Mouse (Mus musculus): ENCODE data around the gene Olfr735. TPM values are rescaled to one million over a fixed set of nuclear protein-coding genes. Genes with fewer than 3 reads are reported as not detected.

Gene Olfr735
- polyA plus RNA-seq (2012; fragmentation: generic; extraction: Trizol), result not detected
- long read RNA-seq, experiment 1, result 0 reads
- long read RNA-seq, experiment 2, result 0 reads

GRCm38 (mm10) chr14:50348796-50349195 is at the start of gene Olfr735:
Gene Olfr735 (minus strand): TSS chr14:50348872.
- H3K79me3 ChIP-seq (ENCODE audit: low read depth), result no peaks in the 10 kb centered on the region
- no peaks in the 10 kb centered on the region for H3K79me2 ChIP-seq (ENCODE audit: control insufficient read depth, insufficient read depth)
- no peak for TF ChIP-seq USF1 (IDR thresholded peaks at IDR 0.05; ENCODE audit: low read depth)
- H3K4me3 ChIP-seq (ENCODE audit: insufficient read depth, poor library complexity, severe bottlenecking), result no peak within 1 kb of the TSS
- no peaks in the 10 kb centered on the region for H3K36me3 ChIP-seq (ENCODE audit: control insufficient read depth, insufficient read depth)
- H3K27me3 ChIP-seq (ENCODE audit: control insufficient read depth, insufficient read depth, insufficient read length), result no peaks in the 10 kb centered on the region
- no peak within 1 kb of the TSS for H3ac ChIP-seq (ENCODE audit: control insufficient read depth, insufficient read length, low read depth)

- Histone ChIP-seq H3K4me3 (ENCODE audit: insufficient read depth, poor library complexity, severe bottlenecking) (no peak within 1 kb of the TSS), H3ac (ENCODE audit: control insufficient read depth, insufficient read length, low read depth) (no peak within 1 kb of the TSS), H3K79me2 (ENCODE audit: control insufficient read depth, insufficient read depth) (no peaks in the 10 kb centered on the region), H3K27me3 (ENCODE audit: control insufficient read depth, insufficient read depth, insufficient read length) (no peaks in the 10 kb centered on the region), H3K36me3 (ENCODE audit: control insufficient read depth, insufficient read depth) (no peaks in the 10 kb centered on the region), H3K79me3 (ENCODE audit: low read depth) (no peaks in the 10 kb centered on the region)
- no peak for TF ChIP-seq CEBPB (IDR thresholded peaks at IDR 0.05; ENCODE audit: low read depth)
- no peak for TF ChIP-seq MYOG (IDR thresholded peaks at IDR 0.05; ENCODE audit: control insufficient read depth, extremely low read depth, insufficient read length)
- TF ChIP-seq CTCF (IDR thresholded peaks at IDR 0.05; ENCODE audit: control insufficient read depth, insufficient read depth, insufficient read length), result no peak
- no peak for TF ChIP-seq FOSL1 (IDR thresholded peaks at IDR 0.05; ENCODE audit: insufficient read depth, low read length, poor library complexity, severe bottlenecking)
- TF ChIP-seq MYOD1 (IDR thresholded peaks at IDR 0.05; ENCODE audit: control insufficient read depth, insufficient read length, low read depth), result no peak
- TF ChIP-seq MAX (IDR thresholded peaks at IDR 0.05), result no peak
- no peak for TF ChIP-seq USF1 (IDR thresholded peaks at IDR 0.05; ENCODE audit: low read depth)
These were observed 32.2 kb upstream of the Olfr735 start, which contains the start of gene Olfr736 for GRCm38 (mm10) chr14:50380863-50381262. Gene Olfr736 (plus strand): TSS chr14:50381163.

- TF ChIP-seq USF1 (IDR thresholded peaks at IDR 0.05; ENCODE audit: low read depth), result no peak
- no peak for TF ChIP-seq MYOD1 (IDR thresholded peaks at IDR 0.05; ENCODE audit: control insufficient read depth, insufficient read length, low read depth)
- no peak for TF ChIP-seq MYOG (IDR thresholded peaks at IDR 0.05; ENCODE audit: control insufficient read depth, extremely low read depth, insufficient read length)
- TF ChIP-seq FOSL1 (IDR thresholded peaks at IDR 0.05; ENCODE audit: insufficient read depth, low read length, poor library complexity, severe bottlenecking), result no peak
- TF ChIP-seq CTCF (IDR thresholded peaks at IDR 0.05; ENCODE audit: control insufficient read depth, insufficient read depth, insufficient read length), result no peak
- TF ChIP-seq MAX (IDR thresholded peaks at IDR 0.05), result no peak
- TF ChIP-seq CEBPB (IDR thresholded peaks at IDR 0.05; ENCODE audit: low read depth), result no peak
- Histone ChIP-seq H3K79me2 (ENCODE audit: control insufficient read depth, insufficient read depth) (no peaks in the 10 kb centered on the region), H3K27me3 (ENCODE audit: control insufficient read depth, insufficient read depth, insufficient read length) (no peaks in the 10 kb centered on the region), H3ac (ENCODE audit: control insufficient read depth, insufficient read length, low read depth) (no peak overlapping the region), H3K4me3 (ENCODE audit: insufficient read depth, poor library complexity, severe bottlenecking) (no peak overlapping the region), H3K79me3 (ENCODE audit: low read depth) (no peaks in the 10 kb centered on the region), H3K36me3 (ENCODE audit: control insufficient read depth, insufficient read depth) (no peaks in the 10 kb centered on the region)
These were observed 14.9 kb upstream of the Olfr735 start for GRCm38 (mm10) chr14:50363561-50363960.

- H3K27me3 ChIP-seq (ENCODE audit: control insufficient read depth, insufficient read depth, insufficient read length), result no peaks in the 10 kb centered on the region
- H3K4me3 ChIP-seq (ENCODE audit: insufficient read depth, poor library complexity, severe bottlenecking), result no peak overlapping the region
- no peak overlapping the region for H3ac ChIP-seq (ENCODE audit: control insufficient read depth, insufficient read length, low read depth)
- TF ChIP-seq MAX (IDR thresholded peaks at IDR 0.05) (no peak), MYOD1 (IDR thresholded peaks at IDR 0.05; ENCODE audit: control insufficient read depth, insufficient read length, low read depth) (no peak), FOSL1 (IDR thresholded peaks at IDR 0.05; ENCODE audit: insufficient read depth, low read length, poor library complexity, severe bottlenecking) (no peak), CTCF (IDR thresholded peaks at IDR 0.05; ENCODE audit: control insufficient read depth, insufficient read depth, insufficient read length) (no peak), MYOG (IDR thresholded peaks at IDR 0.05; ENCODE audit: control insufficient read depth, extremely low read depth, insufficient read length) (no peak), USF1 (IDR thresholded peaks at IDR 0.05; ENCODE audit: low read depth) (no peak), CEBPB (IDR thresholded peaks at IDR 0.05; ENCODE audit: low read depth) (no peak)
- no peaks in the 10 kb centered on the region for H3K79me3 ChIP-seq (ENCODE audit: low read depth)
- H3K36me3 ChIP-seq (ENCODE audit: control insufficient read depth, insufficient read depth), result no peaks in the 10 kb centered on the region
- no peaks in the 10 kb centered on the region for H3K79me2 ChIP-seq (ENCODE audit: control insufficient read depth, insufficient read depth)
These were observed 11.8 kb upstream of the Olfr735 start for GRCm38 (mm10) chr14:50360480-50360879.

- H3K4me3 ChIP-seq (ENCODE audit: insufficient read depth, poor library complexity, severe bottlenecking), result no peak within 1 kb of the TSS
- H3K79me2 ChIP-seq (ENCODE audit: control insufficient read depth, insufficient read depth), result no peaks in the 10 kb centered on the region
- H3K36me3 ChIP-seq (ENCODE audit: control insufficient read depth, insufficient read depth), result no peaks in the 10 kb centered on the region
- no peak within 1 kb of the TSS for H3ac ChIP-seq (ENCODE audit: control insufficient read depth, insufficient read length, low read depth)
- no peaks in the 10 kb centered on the region for H3K27me3 ChIP-seq (ENCODE audit: control insufficient read depth, insufficient read depth, insufficient read length)
- H3K79me3 ChIP-seq (ENCODE audit: low read depth), result no peaks in the 10 kb centered on the region
- TF ChIP-seq CTCF (IDR thresholded peaks at IDR 0.05; ENCODE audit: control insufficient read depth, insufficient read depth, insufficient read length) (no peak), MYOG (IDR thresholded peaks at IDR 0.05; ENCODE audit: control insufficient read depth, extremely low read depth, insufficient read length) (no peak), MYOD1 (IDR thresholded peaks at IDR 0.05; ENCODE audit: control insufficient read depth, insufficient read length, low read depth) (no peak), MAX (IDR thresholded peaks at IDR 0.05) (no peak), CEBPB (IDR thresholded peaks at IDR 0.05; ENCODE audit: low read depth) (no peak), USF1 (IDR thresholded peaks at IDR 0.05; ENCODE audit: low read depth) (no peak), FOSL1 (IDR thresholded peaks at IDR 0.05; ENCODE audit: insufficient read depth, low read length, poor library complexity, severe bottlenecking) (no peak)
These were observed 8.9 kb upstream of the Olfr735 start, which contains the start of gene Tlr11 for GRCm38 (mm10) chr14:50357593-50357992. Gene Tlr11 (plus strand): TSS chr14:50357914.

GRCm38 (mm10) chr14:50356725-50357124 is 8.1 kb upstream of the Olfr735 start:
- H3K36me3 ChIP-seq (ENCODE audit: control insufficient read depth, insufficient read depth), result no peaks in the 10 kb centered on the region
- TF ChIP-seq USF1 (IDR thresholded peaks at IDR 0.05; ENCODE audit: low read depth) (no peak), CTCF (IDR thresholded peaks at IDR 0.05; ENCODE audit: control insufficient read depth, insufficient read depth, insufficient read length) (no peak), MAX (IDR thresholded peaks at IDR 0.05) (no peak), MYOG (IDR thresholded peaks at IDR 0.05; ENCODE audit: control insufficient read depth, extremely low read depth, insufficient read length) (no peak), FOSL1 (IDR thresholded peaks at IDR 0.05; ENCODE audit: insufficient read depth, low read length, poor library complexity, severe bottlenecking) (no peak), CEBPB (IDR thresholded peaks at IDR 0.05; ENCODE audit: low read depth) (no peak), MYOD1 (IDR thresholded peaks at IDR 0.05; ENCODE audit: control insufficient read depth, insufficient read length, low read depth) (no peak)
- no peak overlapping the region for H3ac ChIP-seq (ENCODE audit: control insufficient read depth, insufficient read length, low read depth)
- H3K27me3 ChIP-seq (ENCODE audit: control insufficient read depth, insufficient read depth, insufficient read length), result no peaks in the 10 kb centered on the region
- no peaks in the 10 kb centered on the region for H3K79me3 ChIP-seq (ENCODE audit: low read depth)
- H3K4me3 ChIP-seq (ENCODE audit: insufficient read depth, poor library complexity, severe bottlenecking), result no peak overlapping the region
- H3K79me2 ChIP-seq (ENCODE audit: control insufficient read depth, insufficient read depth), result no peaks in the 10 kb centered on the region
